Mouse (Mus musculus) cortical plate, adult 2 months (tissue): Measurements from ENCODE around the gene Tiam2. TPM values are rescaled to one million over a fixed set of nuclear protein-coding genes. Genes with fewer than 3 reads are reported as not detected.
A peak's percentile ranks its signal among the peaks of the same experiment; 100 is the strongest.

Experiments used
- H3K27ac ChIP-seq: fragments of 200-500 bp; 2 replicates; pipeline ENCODE4 v1.5.1; 2012; ENCODE audit warnings: low read length, control low read depth, inconsistent platforms; ENCODE audit not compliant: insufficient read depth
- H3K4me1 ChIP-seq: fragments of 200-500 bp; 2 replicates; pipeline ENCODE4 v1.6.1; 2011; ENCODE audit warnings: low read length; ENCODE audit not compliant: control insufficient read depth, insufficient read depth
- H3K4me3 ChIP-seq: fragments of 200-500 bp; 2 replicates; pipeline ENCODE4 v1.5.1; 2011; ENCODE audit warnings: mild to moderate bottlenecking, low read length, control low read depth; ENCODE audit not compliant: insufficient read depth
- CTCF ChIP-seq: fragments of 200-500 bp; IDR thresholded peaks from 2 replicates; pipeline ENCODE4 v1.5.1; 2011; ENCODE audit warnings: mild to moderate bottlenecking, control low read depth, low read length; ENCODE audit not compliant: insufficient read depth; ENCODE audit errors: extremely low read depth
- POLR2A ChIP-seq: fragments of 200-500 bp; IDR thresholded peaks from 2 replicates; pipeline ENCODE4 v1.6.1; 2011; ENCODE audit warnings: mild to moderate bottlenecking, low read length, control low read depth; ENCODE audit not compliant: insufficient read depth; ENCODE audit errors: extremely low read depth
- polyA plus RNA-seq: library from polyadenylated mRNA; depleted of rRNA; stranded (reverse); fragments of >200 nt; gene quantifications from 2 replicates; pipeline ENCODE4 v1.2.3, GENCODE M21; 2012

Tiam2 gene
- polyA plus RNA-seq, 1 experiment, result 75.3 TPM

GRCm38 (mm10) chr17:3487721-3488601 lies 161.6 kb downstream of the Tiam2 start:
- 0 out of 2 replicates have a peak overlapping the region, but pooled peaks have one; percentile 4 for H3K4me3 ChIP-seq
- no peak overlapping the region for H3K27ac ChIP-seq

GRCm38 (mm10) chr17:3490216-3490895 lies 164.0 kb downstream of the Tiam2 start:
- Histone ChIP-seq H3K4me1 (peaks cover 9% of the 10 kb centered on the region), H3K4me3 (no peak overlapping the region), H3K27ac (no peak overlapping the region)
- TF ChIP-seq CTCF (no peak), POLR2A (no peak)

More at GRCm38 (mm10) chr17:3487721-3488601, 161.6 kb downstream of the Tiam2 start:
- H3K4me1 ChIP-seq, result peaks cover 6% of the 10 kb centered on the region
- no peak for TF ChIP-seq CTCF
- no peak for TF ChIP-seq POLR2A

GRCm38 (mm10) chr17:3491065-3491464 lies 164.7 kb downstream of the Tiam2 start:
- H3K27ac ChIP-seq, result no peak overlapping the region
- H3K4me3 ChIP-seq, result no peak overlapping the region
- no peak for TF ChIP-seq CTCF
- no peak for TF ChIP-seq POLR2A
- H3K4me1 ChIP-seq, result peaks cover 10% of the 10 kb centered on the region

GRCm38 (mm10) chr17:3491667-3492066 lies 165.3 kb downstream of the Tiam2 start:
- Histone ChIP-seq H3K4me1 (peaks cover 12% of the 10 kb centered on the region), H3K4me3 (no peak overlapping the region), H3K27ac (no peak overlapping the region)
- TF ChIP-seq CTCF (no peak), POLR2A (no peak)

GRCm38 (mm10) chr17:3495576-3495975 lies 169.2 kb downstream of the Tiam2 start:
- peaks cover 20% of the 10 kb centered on the region for H3K4me1 ChIP-seq
- TF ChIP-seq POLR2A (no peak), CTCF (no peak)
- H3K27ac ChIP-seq, result peak overlapping the region; percentile 51
- H3K4me3 ChIP-seq, result no peak overlapping the region

DNA sequence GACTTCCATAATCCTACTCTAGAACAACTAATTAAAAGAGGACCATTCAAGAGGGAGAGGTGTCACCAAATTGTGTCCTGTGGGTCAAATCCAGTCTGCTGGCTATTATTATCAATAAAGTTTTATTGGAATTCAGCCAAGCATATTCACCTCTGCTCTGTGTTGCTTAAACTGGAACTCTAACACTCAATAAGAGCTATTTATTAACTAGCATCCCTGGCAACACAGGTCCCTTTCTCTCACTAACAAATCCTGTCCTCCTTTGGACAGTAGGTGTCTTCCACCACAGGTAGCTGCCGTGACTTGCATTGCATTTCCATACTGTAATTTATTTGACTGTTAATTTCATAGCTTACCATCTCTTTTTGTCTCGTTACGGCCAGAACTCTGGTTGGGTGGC lies 169.7 kb downstream of the Tiam2 start:
- Histone ChIP-seq H3K4me1 (peaks cover 19% of the 10 kb centered on the region), H3K27ac (peak overlapping the region; percentile 45), H3K4me3 (no peak overlapping the region)
- TF ChIP-seq CTCF (no peak), POLR2A (no peak)

- Histone ChIP-seq H3K27ac (peak overlapping the region; percentile 73), H3K4me1 (peaks cover 16% of the 10 kb centered on the region), H3K4me3 (no peak overlapping the region)
- TF ChIP-seq POLR2A (no peak), CTCF (peak; percentile 51)
These were observed 171.7 kb downstream of the Tiam2 start for GRCm38 (mm10) chr17:3498086-3498485.

DNA sequence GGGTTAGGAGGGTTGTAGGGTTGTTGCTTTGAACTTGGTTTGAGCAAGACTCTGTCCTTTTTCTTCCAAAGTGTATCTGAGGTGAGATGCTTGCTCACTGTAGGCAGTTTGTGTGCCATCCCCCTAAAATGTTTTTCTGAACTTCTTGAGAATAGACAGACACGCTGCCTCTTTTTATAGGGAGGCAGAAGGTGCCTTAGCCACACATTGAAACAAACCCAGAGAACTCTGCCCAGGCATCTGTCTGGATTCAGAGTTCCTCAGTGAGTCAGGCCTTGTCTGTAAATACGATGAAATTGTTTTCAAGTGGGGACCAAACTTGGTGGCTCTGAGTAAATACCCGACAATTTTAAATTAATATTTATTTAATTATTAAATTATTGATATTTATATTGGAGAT lies 172.2 kb downstream of the Tiam2 start:
- no peak overlapping the region for H3K4me3 ChIP-seq
- TF ChIP-seq POLR2A, result no peak
- TF ChIP-seq CTCF, result no peak
- H3K27ac ChIP-seq, result peak overlapping the region; percentile 73; the same call in 1 of the 2 replicates
- peaks cover 15% of the 10 kb centered on the region for H3K4me1 ChIP-seq

DNA sequence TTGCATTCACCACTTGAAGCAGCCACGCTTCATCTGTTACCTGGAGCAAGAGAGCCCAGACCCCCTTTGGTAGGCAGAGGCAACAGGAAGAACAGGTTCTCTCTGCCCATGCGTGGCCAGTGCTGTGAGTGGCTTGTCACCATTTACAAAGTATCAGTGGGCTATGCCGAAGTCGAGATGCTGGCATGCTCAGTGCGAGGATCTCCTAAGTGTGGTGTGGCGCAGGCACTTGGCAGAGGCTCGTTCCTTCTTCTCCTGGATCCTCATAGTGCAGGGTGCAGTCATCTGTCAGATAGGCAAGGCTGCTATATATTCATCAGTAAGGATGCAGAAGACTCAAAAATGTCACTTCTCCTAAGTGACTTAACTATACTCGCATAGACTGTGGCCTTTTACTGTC lies 173.1 kb downstream of the Tiam2 start:
- H3K4me1 ChIP-seq, result peaks cover 15% of the 10 kb centered on the region
- no peak overlapping the region for H3K4me3 ChIP-seq
- TF ChIP-seq CTCF (no peak), POLR2A (no peak)
- peak overlapping the region; percentile 84 for H3K27ac ChIP-seq

DNA sequence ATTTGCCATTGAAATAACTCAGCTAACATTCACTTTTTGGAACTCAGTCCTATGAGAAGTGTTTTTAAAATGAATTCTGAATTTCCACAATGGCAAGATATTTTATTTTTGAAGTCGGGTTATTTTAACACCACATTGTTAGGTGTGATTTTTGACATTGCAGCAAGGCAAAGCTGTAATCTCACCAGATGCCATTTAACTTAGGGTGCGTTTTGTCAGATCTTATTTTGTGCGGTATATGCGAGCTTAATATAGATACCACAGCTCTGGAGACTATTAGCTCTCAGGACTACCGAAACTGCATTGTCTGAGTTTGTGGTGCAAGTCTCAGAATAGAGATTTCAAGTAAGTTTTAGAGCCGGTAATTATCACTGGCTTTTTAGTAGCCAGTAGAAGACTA lies 173.7 kb downstream of the Tiam2 start:
- no peak overlapping the region for H3K27ac ChIP-seq
- H3K4me1 ChIP-seq, result peaks cover 15% of the 10 kb centered on the region
- TF ChIP-seq POLR2A (no peak), CTCF (no peak)
- H3K4me3 ChIP-seq, result no peak overlapping the region
